Mouse (Mus musculus) kidney, adult 2 months (tissue): ENCODE data around the gene Efcab3. TPM values are rescaled to one million over a fixed set of nuclear protein-coding genes. Genes with fewer than 3 reads are reported as not detected.
A peak's percentile ranks its signal among the peaks of the same experiment; 100 is the strongest.

Source experiments
- DNase-seq: peaks from one replicate; pipeline ENCODE4 v3.0.0; 2021
- H3K27ac ChIP-seq: fragments of 200-500 bp; 2 replicates; pipeline ENCODE4 v1.5.1; 2012; ENCODE audit warnings: low read depth, low read length, control low read depth, inconsistent platforms; ENCODE audit not compliant: insufficient read depth
- H3K27me3 ChIP-seq: fragments of 200-500 bp; replicated peaks from 2 replicates; pipeline ENCODE4 v1.6.1; 2012; ENCODE audit warnings: mild to moderate bottlenecking, moderate library complexity, low read length, inconsistent platforms; ENCODE audit not compliant: control insufficient read depth, insufficient read depth
- H3K36me3 ChIP-seq: fragments of 200-500 bp; 2 replicates; pipeline ENCODE4 v1.6.1; 2012; ENCODE audit warnings: mild to moderate bottlenecking, moderate library complexity, low read length, inconsistent platforms; ENCODE audit not compliant: control insufficient read depth, insufficient read depth
- H3K4me1 ChIP-seq: fragments of 200-500 bp; 2 replicates; pipeline ENCODE4 v1.6.1; 2011; ENCODE audit warnings: low read length; ENCODE audit not compliant: control insufficient read depth, insufficient read depth
- H3K4me3 ChIP-seq: fragments of 200-500 bp; 2 replicates; pipeline ENCODE4 v1.5.1; 2011; ENCODE audit warnings: mild to moderate bottlenecking, low read depth, low read length, control low read depth; ENCODE audit not compliant: insufficient read depth
- CTCF ChIP-seq: fragments of 200-500 bp; conservative IDR thresholded peaks from 2 replicates; pipeline ENCODE4 v1.5.1; 2011; ENCODE audit warnings: low read depth, mild to moderate bottlenecking, control low read depth, low read length, moderate library complexity, mixed read lengths; ENCODE audit not compliant: insufficient read depth, insufficient read length
- POLR2A ChIP-seq: fragments of 200-500 bp; IDR thresholded peaks from one replicate; pipeline ENCODE4 v1.6.1; 2011; ENCODE audit warnings: low read depth, low read length, control low read depth
- WGBS: fragments of 180-500 bp; shearing (Covaris S2); methylation state at CpG from one replicate; pipeline ENCODE4 v1.1.7; 2018; 5-methylcytosine and 5-hydroxymethylcytosine counted together
- polyA plus RNA-seq: library from polyadenylated mRNA; depleted of rRNA; stranded (reverse); fragments of >200 nt; gene quantifications from 2 replicates; pipeline ENCODE4 v1.2.3, GENCODE M21; 2012; rRNA removed

The Efcab3 gene
- polyA plus RNA-seq, 1 experiment, result not detected

DNA sequence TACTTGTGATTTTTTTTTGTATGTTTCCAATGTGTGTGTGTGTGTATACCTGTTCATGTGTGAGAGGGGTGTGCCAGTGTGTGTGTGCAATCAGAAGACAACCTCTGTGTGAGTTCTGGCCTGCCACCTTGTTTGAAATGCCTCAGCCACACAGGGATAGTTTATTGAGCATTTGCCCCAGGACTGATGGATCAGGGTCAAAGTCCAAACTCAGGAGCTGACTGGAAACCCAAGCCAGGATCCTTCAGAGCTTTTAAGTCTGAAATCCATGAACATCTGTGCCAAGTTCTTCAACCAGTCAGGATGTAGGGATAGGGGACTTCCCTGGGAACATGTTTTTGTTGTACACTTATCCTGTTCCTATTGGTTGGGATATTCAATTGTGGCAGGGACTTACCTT lies 94.7 kb downstream of the Efcab3 start:
- Histone ChIP-seq H3K27ac (no peak overlapping the region), H3K4me1 (peaks cover 16% of the 10 kb centered on the region), H3K27me3 (no peaks in the 10 kb centered on the region), H3K36me3 (no peaks in the 10 kb centered on the region), H3K4me3 (no peak overlapping the region)
- peak; percentile 61 for DNase-seq
- TF ChIP-seq POLR2A (no peak), CTCF (no peak)

DNA sequence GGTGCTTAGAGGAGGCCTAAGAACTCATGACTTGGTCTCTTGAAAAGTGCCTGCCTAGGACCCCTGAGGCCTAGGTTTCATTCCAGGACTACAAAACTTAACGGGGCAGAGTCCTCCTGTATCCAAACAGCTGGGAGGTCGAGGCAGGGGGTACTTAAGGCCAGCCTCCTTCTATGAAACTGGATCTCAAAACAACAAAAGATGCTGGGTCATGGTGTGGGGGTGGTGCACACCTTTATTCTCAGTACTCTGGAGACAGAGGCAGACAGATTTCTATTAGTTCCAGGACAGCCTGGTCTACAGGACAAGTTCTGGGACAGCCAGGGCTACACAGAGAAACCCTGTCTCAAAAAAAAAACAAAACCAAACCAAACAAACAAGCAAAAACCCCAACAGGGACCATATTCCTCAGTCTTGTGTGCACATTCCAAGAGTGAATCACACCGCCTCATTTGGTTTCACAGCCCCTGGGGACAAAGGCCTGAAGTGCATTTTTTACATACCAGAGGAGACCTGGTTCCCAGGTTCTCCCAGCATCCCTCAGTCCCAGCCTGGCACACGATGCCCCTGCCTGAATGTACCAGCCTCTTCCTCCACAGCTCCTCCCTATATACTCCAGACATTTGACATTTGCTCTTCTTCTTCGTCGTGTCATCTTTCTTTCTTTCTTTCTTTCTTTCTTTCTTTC lies 96.4 kb downstream of the Efcab3 start:
- no peak overlapping the region for H3K27ac ChIP-seq
- WGBS, result 52% methylated on average over 6 of the region's 6 CpGs
- no peaks in the 10 kb centered on the region for H3K36me3 ChIP-seq
- no peak for TF ChIP-seq POLR2A
- no peak for TF ChIP-seq CTCF
- no peak overlapping the region for H3K4me3 ChIP-seq
- peak; percentile 15 for DNase-seq
- H3K27me3 ChIP-seq, result no peaks in the 10 kb centered on the region
- H3K4me1 ChIP-seq, result peaks cover 6% of the 10 kb centered on the region

GRCm38 (mm10) chr11:105161411-105161810 lies 98.0 kb downstream of the Efcab3 start:
- no peaks in the 10 kb centered on the region for H3K36me3 ChIP-seq
- no peaks in the 10 kb centered on the region for H3K27me3 ChIP-seq
- WGBS, result 96% methylated on average over 2 of the region's 2 CpGs
- no peak for DNase-seq
- no peak for TF ChIP-seq POLR2A
- TF ChIP-seq CTCF, result no peak
- H3K27ac ChIP-seq, result no peak overlapping the region
- no peak overlapping the region for H3K4me3 ChIP-seq
- peaks cover 6% of the 10 kb centered on the region for H3K4me1 ChIP-seq

DNA sequence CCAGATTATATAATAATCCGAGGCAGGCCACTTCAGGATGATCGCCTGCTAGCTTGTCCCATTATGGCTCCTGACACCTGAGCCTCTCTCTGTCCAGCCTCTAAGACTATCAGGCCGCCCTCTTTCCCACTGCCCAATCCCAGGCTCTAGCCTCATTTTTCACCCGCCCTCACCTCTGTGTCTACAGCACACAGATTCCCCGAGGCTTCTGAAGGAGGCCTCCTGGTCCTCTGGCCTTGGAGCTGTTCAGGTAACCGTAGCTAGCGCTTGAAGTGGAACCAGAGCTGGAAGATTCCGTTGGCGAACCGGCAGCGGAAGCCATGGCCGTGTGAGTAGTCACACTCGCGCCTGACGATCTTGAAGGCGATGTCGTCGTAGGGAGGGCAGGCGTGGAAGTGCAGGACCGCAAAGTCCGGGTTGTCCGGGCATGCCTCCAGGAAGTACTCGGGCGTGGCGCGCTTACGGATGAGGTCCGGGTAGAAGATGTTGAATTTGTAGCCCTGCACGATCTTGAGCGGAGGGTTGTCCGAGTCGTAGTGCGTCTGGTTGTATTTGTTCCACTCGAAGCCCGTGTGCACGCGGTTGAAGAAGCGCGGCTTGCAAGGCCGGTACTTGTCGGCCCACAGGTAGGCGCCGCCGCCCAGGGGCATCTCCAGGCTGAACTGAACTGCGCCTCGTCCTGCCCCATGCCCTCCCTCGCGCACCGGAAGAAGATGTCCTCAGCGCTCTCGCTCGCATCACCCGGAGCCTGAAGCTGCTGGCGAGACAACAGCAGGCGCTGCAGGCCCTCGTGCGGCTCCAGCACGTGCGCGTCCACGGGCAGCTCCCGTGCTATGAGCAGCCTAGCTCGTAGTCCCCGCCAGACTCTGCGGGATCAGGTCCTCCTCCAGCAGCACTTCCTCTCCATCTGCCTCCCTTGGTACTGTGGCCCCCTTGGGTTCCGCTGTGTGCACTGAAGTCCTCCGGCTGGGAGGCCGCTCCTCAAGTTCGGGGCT lies 101.4 kb downstream of the Efcab3 start:
- H3K36me3 ChIP-seq, result no peaks in the 10 kb centered on the region
- TF ChIP-seq POLR2A (no peak), CTCF (no peak)
- no peak overlapping the region for H3K27ac ChIP-seq
- no peaks in the 10 kb centered on the region for H3K27me3 ChIP-seq
- no peak for DNase-seq
- no peaks in the 10 kb centered on the region; the same call in 1 of the 2 replicates for H3K4me1 ChIP-seq
- H3K4me3 ChIP-seq, result no peak overlapping the region
- 89% methylated on average over 69 of the region's 69 CpGs for WGBS

DNA sequence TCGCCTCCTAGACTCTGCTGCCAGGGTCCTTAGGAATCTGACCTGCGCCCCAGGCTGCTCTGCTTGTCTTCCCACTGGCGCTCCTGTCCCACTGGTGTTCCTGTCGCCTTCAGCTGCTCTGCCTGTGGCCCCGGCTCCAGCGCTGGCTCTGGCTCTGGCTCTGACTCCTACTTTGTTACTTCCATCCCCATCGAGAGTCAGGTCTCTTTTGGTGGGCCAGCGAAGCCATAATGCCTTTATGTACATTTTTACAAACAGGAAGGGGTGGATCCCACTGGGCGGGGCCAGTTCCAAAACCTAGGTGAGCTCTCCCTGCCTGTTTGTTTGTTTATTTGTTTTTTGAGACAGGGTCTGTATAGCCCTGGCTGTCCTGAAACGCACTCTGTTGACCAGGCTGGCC lies 103.4 kb downstream of the Efcab3 start:
- H3K27ac ChIP-seq, result no peak overlapping the region
- no peak overlapping the region for H3K4me3 ChIP-seq
- no peaks in the 10 kb centered on the region for H3K27me3 ChIP-seq
- DNase-seq, result no peak
- WGBS, result 95% methylated on average over 10 of the region's 10 CpGs
- TF ChIP-seq CTCF (no peak), POLR2A (no peak)
- H3K4me1 ChIP-seq, result no peaks in the 10 kb centered on the region
- H3K36me3 ChIP-seq, result no peaks in the 10 kb centered on the region

Other genes starting within 250 kb of the Efcab3 start
- 9.5 and 9.7 TPM in 2 replicates for gene Mettl2, start 62.8 kb downstream of the Efcab3 start, polyA plus RNA-seq
- gene Gm10842, start 83.3 kb downstream of the Efcab3 start, polyA plus RNA-seq, result not detected in 2 replicates
- gene Tlk2, start 115.2 kb downstream of the Efcab3 start, polyA plus RNA-seq, result 15.1 and 15.4 TPM in 2 replicates
- gene Mrc2, start 229.1 kb downstream of the Efcab3 start, polyA plus RNA-seq, result 23.7 and 28.3 TPM in 2 replicates